Mouse (Mus musculus) heart, adult 2 months (tissue): ENCODE data around the gene Calhm2. TPM values are rescaled to one million over a fixed set of nuclear protein-coding genes. Genes with fewer than 3 reads are reported as not detected.

Experiments
- DNase-seq, 2 experiments: peaks; one replicate each; pipeline ENCODE4 v3.0.0; 2021
- H3K27ac ChIP-seq: fragments of 200-600 bp; 2 replicates; pipeline ENCODE4 v1.8.1; 2022
- H3K27me3 ChIP-seq: fragments of 200-500 bp; 2 replicates; pipeline ENCODE4 v1.6.1; 2012; ENCODE audit warnings: mild to moderate bottlenecking, low read length, inconsistent platforms, mixed read lengths; ENCODE audit not compliant: control insufficient read depth, insufficient read depth
- H3K36me3 ChIP-seq: fragments of 200-500 bp; 2 replicates; pipeline ENCODE4 v1.6.1; 2012; ENCODE audit warnings: low read length, inconsistent platforms; ENCODE audit not compliant: control insufficient read depth, insufficient read depth
- H3K4me1 ChIP-seq: fragments of 200-500 bp; 2 replicates; pipeline ENCODE4 v1.6.1; 2011; ENCODE audit warnings: low read length; ENCODE audit not compliant: control insufficient read depth, insufficient read depth
- H3K4me3 ChIP-seq: fragments of 200-600 bp; 2 replicates; pipeline ENCODE4 v1.8.1; 2022
- H3K79me2 ChIP-seq: fragments of 200-500 bp; replicated peaks from 2 replicates; pipeline ENCODE4 v1.6.1; 2012; ENCODE audit warnings: mild to moderate bottlenecking, inconsistent platforms, low read length, moderate library complexity, mixed read lengths; ENCODE audit not compliant: control insufficient read depth, insufficient read depth
- H3K9ac ChIP-seq: fragments of 200-500 bp; 2 replicates; pipeline ENCODE4 v1.6.1; 2012; ENCODE audit warnings: low read depth, mild to moderate bottlenecking, control low read depth, inconsistent platforms, low read length, mixed read lengths
- CTCF ChIP-seq: fragments of 200-600 bp; IDR thresholded peaks from 2 replicates; pipeline ENCODE4 v1.8.1; 2022; ENCODE audit warnings: antibody characterized with exemption, mild to moderate bottlenecking, moderate library complexity
- EP300 ChIP-seq: fragments of 200-500 bp; IDR thresholded peaks from 2 replicates; pipeline ENCODE4 v1.6.1; 2011; ENCODE audit warnings: low read depth, low read length, control low read depth; ENCODE audit not compliant: insufficient read depth
- POLR2A ChIP-seq: fragments of 200-500 bp; IDR thresholded peaks from 2 replicates; pipeline ENCODE4 v1.6.1; 2011; ENCODE audit warnings: mild to moderate bottlenecking, low read depth, low read length, control low read depth; ENCODE audit not compliant: insufficient read depth
- WGBS: fragments of 180-500 bp; shearing (Covaris S2); methylation state at CpG from one replicate; pipeline ENCODE4 v1.1.7; 2018; 5-methylcytosine and 5-hydroxymethylcytosine counted together
- intact Hi-C: fragments of 180-260 bp; cut with DNase I; formaldehyde crosslinking; loops from one replicate; pipeline ENCODE4 v1.15.1; 2025
- polyA plus RNA-seq: library from polyadenylated mRNA; depleted of rRNA; stranded (reverse); fragments of >200 nt; gene quantifications from 2 replicates; pipeline ENCODE4 v1.2.3, GENCODE M21; 2012
- total RNA-seq, 2 experiments: library from RNA; stranded (reverse); gene quantifications; 2 replicates each; pipeline ENCODE4 v1.2.3; 2021

Calhm2 gene
- total and polyA plus RNA-seq, 3 experiments, result 3.7 to 7.1 (median 4.5) TPM

DNA sequence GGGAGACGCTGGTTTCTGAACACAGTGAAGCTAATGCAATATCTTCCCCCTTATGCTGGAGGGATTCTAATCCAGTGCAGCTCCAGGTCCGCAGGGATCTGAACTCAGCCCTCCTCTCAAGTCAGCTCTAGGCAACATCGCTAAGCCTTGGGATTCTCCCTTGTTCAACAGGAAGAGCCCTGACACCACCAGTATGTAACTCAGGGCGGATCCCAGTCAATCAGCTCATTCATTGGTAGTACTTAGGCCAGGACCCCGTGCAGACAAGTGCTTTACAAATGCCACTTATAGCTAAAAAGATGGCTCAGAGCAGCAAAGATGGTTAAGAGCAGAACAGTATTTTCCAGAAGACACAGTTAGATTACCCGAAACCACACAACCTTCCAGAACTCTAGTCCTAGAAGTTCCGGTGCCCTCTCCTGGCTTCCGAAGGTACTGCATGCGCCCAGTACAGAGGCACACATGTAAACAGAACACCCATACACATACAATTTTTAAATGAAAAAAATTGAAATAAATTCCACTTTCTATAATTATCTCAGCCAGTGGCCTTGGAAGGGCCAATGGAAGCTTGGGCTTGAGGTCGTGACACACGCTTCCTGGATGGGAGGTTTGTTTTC is 30.8 kb upstream of the Calhm2 start:
- H3K36me3 ChIP-seq, result no peaks in the 10 kb centered on the region
- peak; percentile 82 to 91 for DNase-seq
- H3K4me3 ChIP-seq, result peak overlapping the region; percentile 37
- intact Hi-C loops, result loop anchor here (1.0 kb wide), 1 partner anchor 48 kb away; no protein-coding TSS in a partner anchor
- TF ChIP-seq CTCF (peak; percentile 97), POLR2A (no peak)
- H3K4me1 ChIP-seq, result no peaks in the 10 kb centered on the region
- H3K27me3 ChIP-seq, result no peaks in the 10 kb centered on the region
- H3K27ac ChIP-seq, result peak overlapping the region; percentile 3; the same call in 1 of the 2 replicates
- 10% methylated on average over 11 of the region's 11 CpGs for WGBS
- no peaks in the 10 kb centered on the region for H3K79me2 ChIP-seq
- H3K9ac ChIP-seq, result peak overlapping the region; percentile 52

DNA sequence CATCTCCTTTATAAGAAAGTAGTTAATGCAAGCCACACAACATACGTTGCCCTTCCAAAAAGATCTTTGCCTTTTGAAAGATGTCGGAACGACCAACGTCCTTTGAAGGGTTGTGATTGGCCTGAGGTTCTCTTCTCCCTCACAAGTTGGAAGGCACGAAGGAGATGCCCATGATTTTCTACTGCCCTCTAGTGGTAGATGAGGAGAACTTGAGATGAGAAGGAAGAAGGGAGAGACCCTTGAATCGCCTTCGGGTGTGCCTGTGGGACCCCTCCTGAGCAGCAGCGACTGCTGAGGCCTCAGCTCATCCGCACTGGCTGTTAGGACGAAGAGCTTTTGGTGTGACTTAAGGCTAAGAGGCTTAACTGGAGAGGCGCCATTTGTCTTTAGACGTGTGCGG is 30.1 kb upstream of the Calhm2 start:
- Histone ChIP-seq H3K27me3 (no peaks in the 10 kb centered on the region), H3K27ac (no peak overlapping the region; the same call in 1 of the 2 replicates), H3K36me3 (no peaks in the 10 kb centered on the region), H3K79me2 (no peaks in the 10 kb centered on the region), H3K4me1 (no peaks in the 10 kb centered on the region), H3K9ac (no peak overlapping the region), H3K4me3 (peak overlapping the region; percentile 37)
- intact Hi-C loops, result loop anchor here (1.0 kb wide), 1 partner anchor 47 kb away; no protein-coding TSS in a partner anchor
- DNase-seq, result peak; percentile 33 to 64
- WGBS, result 6% methylated on average over 13 of the region's 13 CpGs
- TF ChIP-seq CTCF (peak; percentile 90), EP300 (no peak)

DNA sequence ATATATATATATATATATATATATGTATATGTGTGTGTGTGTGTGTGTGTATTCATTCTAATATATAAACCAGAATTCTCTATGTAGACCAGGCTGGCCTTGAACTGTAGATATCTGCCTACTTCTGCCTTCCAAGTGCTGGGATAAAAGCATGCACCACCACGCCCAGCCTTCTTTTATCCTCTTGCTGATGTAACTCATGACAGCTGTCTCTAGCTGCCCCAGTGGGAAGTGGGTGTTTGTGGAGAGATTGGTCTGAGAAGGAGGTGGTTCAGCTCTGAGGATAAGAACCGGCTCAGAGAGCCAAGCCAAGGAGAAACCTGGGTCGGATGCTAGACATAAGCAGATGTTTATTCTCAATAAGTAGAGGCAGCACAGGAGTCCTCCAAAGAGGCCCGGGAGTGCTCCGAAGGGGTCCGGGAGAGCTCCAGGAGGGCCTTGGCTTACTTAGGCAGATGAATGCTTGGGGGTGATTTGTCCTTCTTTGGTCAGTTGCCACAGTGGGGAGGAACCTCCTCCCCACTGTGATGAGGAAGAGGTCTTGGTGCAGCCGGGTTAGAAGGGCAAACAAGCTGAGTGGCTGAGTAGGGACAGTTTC is 29.6 kb upstream of the Calhm2 start:
- Histone ChIP-seq H3K27ac (no peak overlapping the region), H3K27me3 (no peaks in the 10 kb centered on the region), H3K9ac (no peak overlapping the region), H3K4me3 (no peak overlapping the region), H3K4me1 (no peaks in the 10 kb centered on the region), H3K36me3 (no peaks in the 10 kb centered on the region), H3K79me2 (no peaks in the 10 kb centered on the region)
- intact Hi-C loops, result loop anchor here (1.0 kb wide), 1 partner anchor 46 kb away; no protein-coding TSS in a partner anchor
- TF ChIP-seq EP300, result no peak
- no peak for TF ChIP-seq POLR2A
- no peak for TF ChIP-seq CTCF
- 43% methylated on average over 7 of the region's 7 CpGs for WGBS
- peak in 1 of 2 experiments; percentile 27 for DNase-seq

DNA sequence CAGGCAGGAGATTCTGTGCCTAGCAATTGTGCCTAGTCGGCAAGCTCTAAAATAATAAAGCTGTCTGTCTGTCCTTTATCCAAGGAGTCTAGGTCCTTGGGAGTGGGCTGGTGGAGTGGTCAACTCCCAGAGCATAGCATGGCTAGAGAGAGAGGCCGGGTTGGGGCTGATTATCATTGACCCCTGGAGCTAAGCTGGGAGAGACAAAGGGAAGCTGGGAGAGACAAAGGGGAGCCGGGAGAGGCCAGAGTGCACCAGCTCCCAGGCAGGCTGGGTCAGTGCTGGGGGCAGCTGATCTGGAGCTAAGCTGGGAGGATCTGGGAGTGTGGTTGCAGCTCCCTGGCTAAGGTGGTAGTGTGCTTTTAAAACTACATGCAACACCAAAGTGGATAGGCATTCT is 28.7 kb upstream of the Calhm2 start:
- intact Hi-C loops, result no loop called here
- no peak for TF ChIP-seq EP300
- TF ChIP-seq POLR2A, result no peak
- no peak for TF ChIP-seq CTCF
- Histone ChIP-seq H3K79me2 (no peaks in the 10 kb centered on the region), H3K36me3 (no peaks in the 10 kb centered on the region), H3K4me1 (no peaks in the 10 kb centered on the region), H3K9ac (no peak overlapping the region), H3K27me3 (no peaks in the 10 kb centered on the region), H3K4me3 (no peak overlapping the region), H3K27ac (no peak overlapping the region)
- no peak for DNase-seq
- 58% methylated on average over 3 of the region's 3 CpGs for WGBS

DNA sequence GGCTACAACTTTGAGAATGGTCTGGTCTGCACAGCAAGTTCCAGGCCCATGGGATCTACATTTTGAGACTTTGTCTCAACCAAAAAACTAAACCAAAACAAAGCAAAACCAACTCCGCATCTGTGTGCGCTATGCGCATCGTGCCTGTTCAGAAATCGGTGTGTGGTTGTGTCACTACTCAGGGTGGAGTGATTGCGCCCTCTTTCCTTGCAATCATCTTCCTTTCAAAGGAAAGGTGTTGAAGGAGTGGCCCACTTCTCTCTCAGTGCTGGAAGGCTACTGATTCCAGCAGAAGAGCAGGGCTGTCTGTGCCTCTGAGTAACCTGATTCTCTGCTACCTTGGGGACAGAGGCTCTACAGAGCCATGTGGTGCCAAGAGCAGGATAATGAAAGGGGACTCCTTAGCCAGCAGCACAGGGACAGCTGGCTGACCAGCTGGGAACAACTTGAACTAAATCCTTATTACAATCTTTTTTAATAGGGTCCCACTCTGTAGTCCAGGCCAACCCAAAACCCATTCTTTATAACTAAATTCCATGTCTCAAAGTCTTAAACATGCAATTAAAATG is 25.2 kb upstream of the Calhm2 start:
- Histone ChIP-seq H3K4me3 (no peak overlapping the region), H3K36me3 (no peaks in the 10 kb centered on the region), H3K27me3 (no peaks in the 10 kb centered on the region), H3K27ac (no peak overlapping the region), H3K9ac (no peak overlapping the region), H3K4me1 (no peaks in the 10 kb centered on the region), H3K79me2 (no peaks in the 10 kb centered on the region)
- DNase-seq, result no peak
- WGBS, result 95% methylated on average over 6 of the region's 6 CpGs
- TF ChIP-seq CTCF (no peak), POLR2A (no peak), EP300 (no peak)
- intact Hi-C loops, result no loop called here

DNA sequence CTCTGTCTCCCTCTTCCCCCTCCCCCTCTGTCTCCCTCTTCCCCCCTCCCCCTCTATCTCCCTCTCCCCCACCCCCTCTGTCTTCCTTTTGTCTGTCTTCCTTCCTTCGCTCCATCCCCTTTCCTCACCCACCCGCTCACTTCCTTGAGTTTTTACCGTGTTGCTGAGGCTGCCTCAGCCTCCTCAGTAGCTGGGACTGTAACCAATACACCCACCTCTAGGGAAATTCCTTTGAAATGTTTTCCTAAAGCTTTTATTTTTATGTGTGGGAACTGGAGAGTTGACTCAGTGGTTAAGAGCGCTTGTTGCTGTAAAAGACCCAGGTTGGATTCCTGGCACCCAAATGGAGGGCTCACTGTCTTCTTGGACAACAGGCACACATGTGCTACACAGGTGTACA is 23.6 kb upstream of the Calhm2 start:
- Histone ChIP-seq H3K36me3 (no peaks in the 10 kb centered on the region), H3K27me3 (no peaks in the 10 kb centered on the region), H3K27ac (no peak overlapping the region), H3K4me1 (no peaks in the 10 kb centered on the region), H3K9ac (no peak overlapping the region), H3K79me2 (no peaks in the 10 kb centered on the region), H3K4me3 (no peak overlapping the region)
- no peak for DNase-seq
- no peak for TF ChIP-seq EP300
- no peak for TF ChIP-seq POLR2A
- no peak for TF ChIP-seq CTCF
- WGBS, result 63% methylated on average over 4 of the region's 4 CpGs
- intact Hi-C loops, result no loop called here
